Mouse (Mus musculus): ENCODE results near the gene Mtrf1. TPM values are rescaled to one million over a fixed set of nuclear protein-coding genes. Genes with fewer than 3 reads are reported as not detected.

Mtrf1 gene
- polyA plus RNA-seq, 1 experiment from 2014 or later = 12.6 TPM

GRCm38 (mm10) chr14:79467621-79468020 is 70.0 kb downstream of the Mtrf1 start:
- WGBS = 29% methylated on average over 3 of the region's 3 CpGs
- no peak for ATAC-seq
- H3K27me3 ChIP-seq (replicated peaks; ENCODE audit: control insufficient read depth, insufficient read depth, low read length) = no peaks in the 10 kb centered on the region
- no peaks in the 10 kb centered on the region for H3K4me1 ChIP-seq (ENCODE audit: control insufficient read depth, insufficient read depth, low read depth, low read length)
- H3K4me2 ChIP-seq (ENCODE audit: low read length) = no peak overlapping the region
- H3K4me3 ChIP-seq (ENCODE audit: low read length) = no peak overlapping the region
- H3K36me3 ChIP-seq (ENCODE audit: control insufficient read depth, insufficient read depth, low read length) = peaks cover 49% of the 10 kb centered on the region
- no peaks in the 10 kb centered on the region for H3K9me3 ChIP-seq (ENCODE audit: control insufficient read depth, low read length)
- H3K9ac ChIP-seq (ENCODE audit: low read depth, low read length) = no peak overlapping the region
- no peak overlapping the region for H3K27ac ChIP-seq (ENCODE audit: low read depth, low read length)

Other genes starting within 250 kb of the Mtrf1 start
- not detected in 2 replicates for gene Zfp957, start 150.4 kb upstream of the Mtrf1 start, polyA plus RNA-seq (2015; fragmentation: Nextera tagmentation; extraction: Ambion mirVana)
- 49.0 and 59.3 TPM in 2 replicates for gene Rgcc, start 96.1 kb upstream of the Mtrf1 start, polyA plus RNA-seq (2015; fragmentation: Nextera tagmentation; extraction: Ambion mirVana)
- 15.6 and 17.3 TPM in 2 replicates for gene Naa16, start 7.0 kb upstream of the Mtrf1 start, polyA plus RNA-seq (2015; fragmentation: Nextera tagmentation; extraction: Ambion mirVana)
- gene Kbtbd7, start 28.7 kb downstream of the Mtrf1 start, polyA plus RNA-seq (2015; fragmentation: Nextera tagmentation; extraction: Ambion mirVana) = 16.2 and 20.1 TPM in 2 replicates
- 1.6 and 2.0 TPM in 2 replicates for gene Kbtbd6, start 54.1 kb downstream of the Mtrf1 start, polyA plus RNA-seq (2015; fragmentation: Nextera tagmentation; extraction: Ambion mirVana)
- 1.7 and 2.4 TPM in 2 replicates for gene Elf1, start 83.4 kb downstream of the Mtrf1 start, polyA plus RNA-seq (2015; fragmentation: Nextera tagmentation; extraction: Ambion mirVana)
- 38.7 and 38.9 TPM in 2 replicates for gene Wbp4, start 83.7 kb downstream of the Mtrf1 start, polyA plus RNA-seq (2015; fragmentation: Nextera tagmentation; extraction: Ambion mirVana)
- gene Sugt1, start 189.9 kb downstream of the Mtrf1 start, polyA plus RNA-seq (2015; fragmentation: Nextera tagmentation; extraction: Ambion mirVana) = 91.2 and 98.6 TPM in 2 replicates

All from hindbrain, embryonic 16.5 days (tissue).